Mouse (Mus musculus) stomach, postnatal 0 days (tissue): ENCODE results near the gene Ifitm1.

Experiments used
- CTCF ChIP-seq: IDR thresholded peaks from 2 replicates; pipeline ENCODE4 v1.5.1; 2016; ENCODE audit warnings: antibody characterized with exemption, low read depth, mild to moderate bottlenecking, moderate library complexity
- EP300 ChIP-seq: optimal IDR thresholded peaks from 2 replicates; pipeline ENCODE3; 2016; ENCODE audit warnings: antibody characterized with exemption

DNA sequence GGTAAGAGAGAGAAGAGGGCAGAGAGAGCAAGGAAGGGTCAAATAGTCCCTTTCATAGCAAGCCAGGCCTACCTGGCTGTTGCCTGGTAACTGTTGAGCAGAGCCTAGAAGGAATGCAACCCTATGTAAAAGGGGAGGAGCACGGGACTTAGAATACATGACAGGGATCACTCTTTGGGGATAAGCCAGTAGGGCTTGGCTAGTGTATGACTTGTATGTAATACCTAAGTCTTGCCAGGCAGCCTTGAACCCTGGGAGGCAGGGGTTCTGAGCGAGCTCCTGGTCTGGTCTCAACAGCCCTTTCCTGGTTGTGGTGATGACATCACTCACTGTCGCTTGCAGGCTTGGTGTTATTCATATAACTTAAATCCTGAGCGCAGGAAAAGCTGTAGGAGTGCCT lies 22.0 kb downstream of the Ifitm1 start:
- TF ChIP-seq CTCF (no peak), EP300 (no peak)
